Mouse (Mus musculus): ENCODE data around the gene Glb1l2. TPM values are rescaled to one million over a fixed set of nuclear protein-coding genes. Genes with fewer than 3 reads are reported as not detected.

The Glb1l2 gene
- 1.3 and 1.4 TPM in 2 replicates for polyA plus RNA-seq (2015; fragmentation: Nextera tagmentation; extraction: Ambion mirVana)

- Histone ChIP-seq H3K4me3 (ENCODE audit: low read length) (peak within 1 kb of the TSS; percentile 54), H3K9ac (ENCODE audit: low read depth, low read length) (peak within 1 kb of the TSS; percentile 60), H3K9me3 (ENCODE audit: control insufficient read depth, low read length) (no peaks in the 10 kb centered on the region), H3K27ac (ENCODE audit: low read length) (no peak within 1 kb of the TSS), H3K4me2 (ENCODE audit: low read depth, low read length) (peak within 1 kb of the TSS; percentile 90), H3K4me1 (ENCODE audit: control insufficient read depth, insufficient read depth, low read length) (no peaks in the 10 kb centered on the region; the same call in 1 of the 2 replicates), H3K27me3 (replicated peaks; ENCODE audit: control insufficient read depth, insufficient read depth, low read length) (no peaks in the 10 kb centered on the region), H3K36me3 (ENCODE audit: control insufficient read depth, insufficient read depth, low read length) (no peaks in the 10 kb centered on the region)
- ATAC-seq = peak; percentile 100
- 2% methylated on average over 33 of the region's 33 CpGs for WGBS
These were observed at the start of gene Glb1l2 for GRCm38 (mm10) chr9:26805935-26806666. Glb1l2 (minus strand) TSS chr9:26806468.

- H3K36me3 ChIP-seq (ENCODE audit: control insufficient read depth, insufficient read depth, low read length) = no peaks in the 10 kb centered on the region
- ATAC-seq = no peak
- no peak overlapping the region for H3K27ac ChIP-seq (ENCODE audit: low read length)
- WGBS = 49% methylated on average over 3 of the region's 3 CpGs
- H3K4me3 ChIP-seq (ENCODE audit: low read length) = no peak overlapping the region
- H3K27me3 ChIP-seq (replicated peaks; ENCODE audit: control insufficient read depth, insufficient read depth, low read length) = no peaks in the 10 kb centered on the region
- no peaks in the 10 kb centered on the region for H3K9me3 ChIP-seq (ENCODE audit: control insufficient read depth, low read length)
- no peak overlapping the region for H3K4me2 ChIP-seq (ENCODE audit: low read depth, low read length)
- H3K9ac ChIP-seq (ENCODE audit: low read depth, low read length) = no peak overlapping the region
- H3K4me1 ChIP-seq (ENCODE audit: control insufficient read depth, insufficient read depth, low read length) = no peaks in the 10 kb centered on the region
These were observed 24.8 kb upstream of the Glb1l2 start for GRCm38 (mm10) chr9:26831089-26831488.

- Histone ChIP-seq H3K9ac (ENCODE audit: low read depth, low read length) (no peak overlapping the region), H3K36me3 (ENCODE audit: control insufficient read depth, insufficient read depth, low read length) (no peaks in the 10 kb centered on the region), H3K27me3 (replicated peaks; ENCODE audit: control insufficient read depth, insufficient read depth, low read length) (no peaks in the 10 kb centered on the region), H3K9me3 (ENCODE audit: control insufficient read depth, low read length) (no peaks in the 10 kb centered on the region), H3K4me3 (ENCODE audit: low read length) (no peak overlapping the region), H3K27ac (ENCODE audit: low read length) (no peak overlapping the region), H3K4me1 (ENCODE audit: control insufficient read depth, insufficient read depth, low read length) (no peaks in the 10 kb centered on the region), H3K4me2 (ENCODE audit: low read depth, low read length) (no peak overlapping the region)
- 70% methylated on average over 1 of the region's 1 CpGs for WGBS
- no peak for ATAC-seq
These were observed 13.7 kb upstream of the Glb1l2 start for GRCm38 (mm10) chr9:26819942-26820341.

GRCm38 (mm10) chr9:26808735-26809134, 2.5 kb upstream of the Glb1l2 start:
- no peak for ATAC-seq
- no peaks in the 10 kb centered on the region for H3K9me3 ChIP-seq (ENCODE audit: control insufficient read depth, low read length)
- 80% methylated on average over 2 of the region's 2 CpGs for WGBS
- H3K27me3 ChIP-seq (replicated peaks; ENCODE audit: control insufficient read depth, insufficient read depth, low read length) = no peaks in the 10 kb centered on the region
- no peak overlapping the region for H3K4me3 ChIP-seq (ENCODE audit: low read length)
- no peaks in the 10 kb centered on the region; the same call in 1 of the 2 replicates for H3K4me1 ChIP-seq (ENCODE audit: control insufficient read depth, insufficient read depth, low read length)
- no peaks in the 10 kb centered on the region for H3K36me3 ChIP-seq (ENCODE audit: control insufficient read depth, insufficient read depth, low read length)
- no peak overlapping the region for H3K4me2 ChIP-seq (ENCODE audit: low read depth, low read length)
- H3K9ac ChIP-seq (ENCODE audit: low read depth, low read length) = no peak overlapping the region
- no peak overlapping the region for H3K27ac ChIP-seq (ENCODE audit: low read length)

GRCm38 (mm10) chr9:26804321-26804720, 1.9 kb downstream of the Glb1l2 start:
- Histone ChIP-seq H3K27ac (ENCODE audit: low read length) (no peak overlapping the region), H3K9ac (ENCODE audit: low read depth, low read length) (no peak overlapping the region), H3K9me3 (ENCODE audit: control insufficient read depth, low read length) (no peaks in the 10 kb centered on the region), H3K27me3 (replicated peaks; ENCODE audit: control insufficient read depth, insufficient read depth, low read length) (no peaks in the 10 kb centered on the region), H3K36me3 (ENCODE audit: control insufficient read depth, insufficient read depth, low read length) (no peaks in the 10 kb centered on the region), H3K4me2 (ENCODE audit: low read depth, low read length) (no peak overlapping the region), H3K4me1 (ENCODE audit: control insufficient read depth, insufficient read depth, low read length) (no peaks in the 10 kb centered on the region; the same call in 1 of the 2 replicates), H3K4me3 (ENCODE audit: low read length) (no peak overlapping the region)
- no peak for ATAC-seq

- WGBS = 98% methylated on average over 2 of the region's 2 CpGs
- Histone ChIP-seq H3K9me3 (ENCODE audit: control insufficient read depth, low read length) (no peaks in the 10 kb centered on the region), H3K27ac (ENCODE audit: low read length) (no peak overlapping the region), H3K9ac (ENCODE audit: low read depth, low read length) (no peak overlapping the region), H3K4me3 (ENCODE audit: low read length) (no peak overlapping the region), H3K4me2 (ENCODE audit: low read depth, low read length) (no peak overlapping the region), H3K27me3 (replicated peaks; ENCODE audit: control insufficient read depth, insufficient read depth, low read length) (no peaks in the 10 kb centered on the region), H3K36me3 (ENCODE audit: control insufficient read depth, insufficient read depth, low read length) (no peaks in the 10 kb centered on the region), H3K4me1 (ENCODE audit: control insufficient read depth, insufficient read depth, low read length) (no peaks in the 10 kb centered on the region)
- ATAC-seq = no peak
These were observed 5.9 kb downstream of the Glb1l2 start for GRCm38 (mm10) chr9:26800357-26800756.

GRCm38 (mm10) chr9:26798731-26799130, 7.5 kb downstream of the Glb1l2 start:
- Histone ChIP-seq H3K4me3 (ENCODE audit: low read length) (no peak overlapping the region), H3K4me1 (ENCODE audit: control insufficient read depth, insufficient read depth, low read length) (no peaks in the 10 kb centered on the region), H3K36me3 (ENCODE audit: control insufficient read depth, insufficient read depth, low read length) (no peaks in the 10 kb centered on the region), H3K4me2 (ENCODE audit: low read depth, low read length) (no peak overlapping the region), H3K9ac (ENCODE audit: low read depth, low read length) (no peak overlapping the region), H3K27me3 (replicated peaks; ENCODE audit: control insufficient read depth, insufficient read depth, low read length) (no peaks in the 10 kb centered on the region), H3K27ac (ENCODE audit: low read length) (no peak overlapping the region), H3K9me3 (ENCODE audit: control insufficient read depth, low read length) (no peaks in the 10 kb centered on the region)
- 81% methylated on average over 1 of the region's 1 CpGs for WGBS
- ATAC-seq = no peak

GRCm38 (mm10) chr9:26798205-26798604, 8.1 kb downstream of the Glb1l2 start:
- 85% methylated on average over 3 of the region's 3 CpGs for WGBS
- H3K9ac ChIP-seq (ENCODE audit: low read depth, low read length) = no peak overlapping the region
- no peak overlapping the region for H3K27ac ChIP-seq (ENCODE audit: low read length)
- no peak for ATAC-seq
- H3K4me2 ChIP-seq (ENCODE audit: low read depth, low read length) = no peak overlapping the region
- no peaks in the 10 kb centered on the region for H3K27me3 ChIP-seq (replicated peaks; ENCODE audit: control insufficient read depth, insufficient read depth, low read length)
- H3K4me1 ChIP-seq (ENCODE audit: control insufficient read depth, insufficient read depth, low read length) = no peaks in the 10 kb centered on the region
- no peaks in the 10 kb centered on the region for H3K36me3 ChIP-seq (ENCODE audit: control insufficient read depth, insufficient read depth, low read length)
- no peak overlapping the region for H3K4me3 ChIP-seq (ENCODE audit: low read length)
- no peaks in the 10 kb centered on the region for H3K9me3 ChIP-seq (ENCODE audit: control insufficient read depth, low read length)

- Histone ChIP-seq H3K4me3 (ENCODE audit: low read length) (no peak overlapping the region), H3K27ac (ENCODE audit: low read length) (no peak overlapping the region), H3K4me1 (ENCODE audit: control insufficient read depth, insufficient read depth, low read length) (no peaks in the 10 kb centered on the region), H3K4me2 (ENCODE audit: low read depth, low read length) (no peak overlapping the region), H3K9me3 (ENCODE audit: control insufficient read depth, low read length) (no peaks in the 10 kb centered on the region), H3K36me3 (ENCODE audit: control insufficient read depth, insufficient read depth, low read length) (no peaks in the 10 kb centered on the region), H3K9ac (ENCODE audit: low read depth, low read length) (no peak overlapping the region), H3K27me3 (replicated peaks; ENCODE audit: control insufficient read depth, insufficient read depth, low read length) (no peaks in the 10 kb centered on the region)
- 69% methylated on average over 3 of the region's 3 CpGs for WGBS
- ATAC-seq = no peak
These were observed 13.4 kb downstream of the Glb1l2 start for GRCm38 (mm10) chr9:26792829-26793228.

All from intestine, embryonic 16.5 days (tissue).